Mouse (Mus musculus): ENCODE data around the gene Nkd1. TPM values are rescaled to one million over a fixed set of nuclear protein-coding genes. Genes with fewer than 3 reads are reported as not detected.

Nkd1 gene
- total RNA-seq, 2 experiments from 2014 or later = 0.82 to 1.7 TPM

DNA sequence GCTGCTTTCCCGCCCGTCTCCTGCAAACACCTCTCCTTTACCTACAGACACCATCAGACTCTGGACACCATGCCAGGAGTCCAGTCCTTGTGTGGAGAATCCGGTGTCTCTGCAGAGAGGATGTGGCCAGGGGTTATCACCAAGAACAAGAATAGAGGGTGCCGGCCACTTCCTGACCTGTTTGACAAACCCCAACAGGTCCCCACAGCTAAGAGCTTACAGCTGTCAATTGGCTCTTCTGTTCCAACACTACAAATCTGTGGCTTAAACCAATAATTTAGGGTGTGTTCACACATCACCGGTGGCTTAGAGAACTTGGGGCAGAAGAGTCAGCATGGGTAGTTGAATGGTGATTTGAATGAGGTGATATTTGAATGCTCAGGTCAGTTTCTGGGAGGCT lies 97.5 kb downstream of the Nkd1 start:
- TF ChIP-seq CTCF (IDR thresholded peaks at IDR 0.05) = no peak
- Histone ChIP-seq H3K27ac (no peak overlapping the region), H3K4me3 (no peak overlapping the region)
- no peak for DNase-seq
- intact Hi-C loops (cut with DNase I) = no loop called here

DNA sequence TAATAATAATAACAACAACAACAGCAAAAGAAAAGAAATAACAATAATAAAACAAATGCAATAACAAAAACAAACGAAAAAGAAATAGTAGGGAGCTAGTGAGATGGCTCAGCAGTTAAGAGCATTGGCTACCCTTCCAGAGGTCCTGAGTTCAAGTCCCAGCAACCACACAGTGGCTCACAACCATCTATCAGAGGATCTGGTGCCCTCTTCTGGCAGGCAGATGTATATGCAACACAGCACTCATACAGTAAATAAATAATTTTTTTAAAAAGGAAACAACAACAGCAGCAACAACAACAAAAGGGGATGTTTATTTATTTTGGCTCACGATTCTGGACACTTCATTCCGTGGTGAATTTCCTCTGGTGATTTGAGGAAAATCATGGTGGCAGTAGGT lies 98.4 kb downstream of the Nkd1 start:
- TF ChIP-seq CTCF (IDR thresholded peaks at IDR 0.05) = peak; percentile 56
- no peak overlapping the region for H3K4me3 ChIP-seq
- intact Hi-C loops (cut with DNase I) = no loop called here

DNA sequence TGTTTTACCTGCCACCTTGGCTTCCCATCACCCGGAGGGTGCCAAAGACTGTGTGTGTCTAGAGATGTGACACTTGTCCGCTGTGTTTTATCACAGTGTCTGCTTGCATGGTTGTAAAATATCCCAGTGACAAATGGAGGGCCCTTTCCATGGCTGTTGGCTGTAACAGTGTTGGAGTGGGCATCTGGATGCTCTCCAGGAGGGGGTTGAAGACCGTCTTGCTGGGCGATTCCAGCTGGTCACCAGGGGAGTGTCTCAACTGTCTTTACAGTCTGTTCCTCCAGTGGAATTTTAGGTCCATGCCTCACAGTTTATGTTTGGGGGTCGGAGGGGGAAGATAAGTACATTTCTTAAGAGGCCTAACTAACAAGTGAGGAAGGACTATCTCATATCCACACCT lies 99.8 kb downstream of the Nkd1 start:
- no peak for TF ChIP-seq CTCF (IDR thresholded peaks at IDR 0.05)
- intact Hi-C loops (cut with DNase I) = loop anchor here (2.0 to 5.0 kb wide), 3 partner anchors 54 to 354 kb away; partner anchors contain the start of gene Brd7
- H3K27ac ChIP-seq = no peak overlapping the region
- DNase-seq = no peak
- no peak overlapping the region for H3K4me3 ChIP-seq

More for the DNA sequence above, 98.4 kb downstream of the Nkd1 start:
- H3K27ac ChIP-seq = no peak overlapping the region
- DNase-seq = no peak

DNA sequence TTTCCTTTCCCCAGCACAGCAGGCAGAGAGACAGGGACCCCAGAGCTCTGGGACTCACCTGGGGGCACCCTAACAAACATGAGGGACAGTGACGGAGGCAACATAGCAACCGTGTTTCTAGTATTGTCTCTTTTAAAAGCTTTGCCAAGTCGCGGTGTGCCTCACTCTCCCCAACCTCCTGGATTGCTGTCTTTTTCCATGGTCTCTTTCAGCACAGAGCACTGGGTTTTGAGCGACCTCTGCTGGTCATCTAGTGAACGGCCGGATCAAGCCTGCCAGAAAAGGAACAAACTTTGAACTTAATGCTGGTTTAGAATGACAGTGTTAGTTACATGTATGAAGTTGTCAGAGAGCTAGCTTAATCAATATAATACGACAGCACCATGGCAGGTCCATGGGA lies 100.3 kb downstream of the Nkd1 start:
- intact Hi-C loops (cut with DNase I) = loop anchor here (2.0 to 5.0 kb wide), 3 partner anchors 54 to 355 kb away; partner anchors contain the start of gene Brd7
- DNase-seq = peak; percentile 77
- peak; percentile 97 for TF ChIP-seq CTCF (IDR thresholded peaks at IDR 0.05)
- Histone ChIP-seq H3K4me3 (no peak overlapping the region), H3K27ac (no peak overlapping the region)

DNA sequence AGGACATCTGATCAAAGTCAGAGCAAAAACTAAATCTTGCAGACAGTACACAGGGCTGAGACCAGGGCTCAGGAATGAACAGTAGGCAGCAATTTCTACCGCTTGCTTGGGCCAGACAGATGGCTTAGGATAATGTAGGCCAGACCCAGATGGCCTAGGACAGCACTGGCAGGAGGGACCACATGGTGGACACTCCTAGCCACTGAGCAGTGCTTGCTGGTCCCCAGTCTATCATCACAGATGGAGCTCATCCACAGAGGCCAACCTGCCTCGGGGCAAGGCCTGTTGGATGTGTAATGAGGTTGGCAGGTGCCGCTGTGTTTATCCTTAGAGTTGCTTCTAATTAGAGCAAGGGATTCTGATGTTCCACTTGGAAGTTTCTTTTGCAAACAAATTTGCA lies 102.2 kb downstream of the Nkd1 start:
- Histone ChIP-seq H3K4me3 (no peak overlapping the region), H3K27ac (no peak overlapping the region)
- no peak for TF ChIP-seq CTCF (IDR thresholded peaks at IDR 0.05)
- intact Hi-C loops (cut with DNase I) = loop anchor here (5.0 kb wide), 1 partner anchor 56 kb away; no protein-coding TSS in a partner anchor
- no peak for DNase-seq

DNA sequence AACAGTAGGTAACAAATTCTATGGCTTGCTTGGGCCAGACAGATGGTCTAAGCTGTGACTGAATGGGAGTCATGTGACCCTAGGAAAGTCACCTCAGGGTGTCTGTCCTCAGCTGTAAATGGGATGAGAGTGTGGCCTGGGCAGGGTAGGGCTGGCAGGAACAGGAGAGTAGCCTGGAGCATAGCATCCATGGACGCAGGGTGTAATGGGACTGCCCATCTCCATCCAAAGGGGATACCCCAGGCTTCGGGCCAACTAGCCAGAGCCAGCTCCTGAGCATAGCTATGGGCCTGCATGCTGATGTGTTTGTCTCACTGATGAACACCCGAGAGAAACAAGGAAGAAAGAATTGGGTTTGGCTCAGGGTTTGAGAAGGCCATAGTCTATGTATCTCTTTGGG lies 103.1 kb downstream of the Nkd1 start:
- no peak for TF ChIP-seq CTCF (IDR thresholded peaks at IDR 0.05)
- intact Hi-C loops (cut with DNase I) = loop anchor here (5.0 kb wide), 1 partner anchor 57 kb away; no protein-coding TSS in a partner anchor
- Histone ChIP-seq H3K27ac (no peak overlapping the region), H3K4me3 (no peak overlapping the region)
- no peak for DNase-seq

DNA sequence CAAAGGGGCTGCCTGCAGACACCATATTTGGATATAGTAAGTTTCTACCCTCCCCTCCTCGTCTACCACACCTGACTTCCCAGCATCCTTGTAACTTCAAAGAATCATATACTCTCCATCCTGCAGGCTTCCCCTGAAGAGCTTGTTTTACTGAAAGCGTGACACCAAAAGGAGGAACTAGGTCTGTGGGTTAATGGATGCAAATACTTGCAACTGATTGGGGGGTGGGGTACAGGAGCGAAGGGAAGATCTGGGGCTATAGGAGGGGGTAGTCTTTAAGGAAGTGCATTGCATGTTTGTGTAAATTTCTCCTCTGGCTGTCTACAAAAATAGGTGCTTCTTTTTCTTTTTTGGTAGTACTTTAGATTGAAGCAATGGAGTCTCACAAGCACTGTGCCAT lies 105.3 kb downstream of the Nkd1 start:
- no peak overlapping the region for H3K4me3 ChIP-seq
- intact Hi-C loops (cut with DNase I) = loop anchor here (2.0 kb wide), 1 partner anchor 70 kb away; the partner anchor contains the start of gene Cyld

DNA sequence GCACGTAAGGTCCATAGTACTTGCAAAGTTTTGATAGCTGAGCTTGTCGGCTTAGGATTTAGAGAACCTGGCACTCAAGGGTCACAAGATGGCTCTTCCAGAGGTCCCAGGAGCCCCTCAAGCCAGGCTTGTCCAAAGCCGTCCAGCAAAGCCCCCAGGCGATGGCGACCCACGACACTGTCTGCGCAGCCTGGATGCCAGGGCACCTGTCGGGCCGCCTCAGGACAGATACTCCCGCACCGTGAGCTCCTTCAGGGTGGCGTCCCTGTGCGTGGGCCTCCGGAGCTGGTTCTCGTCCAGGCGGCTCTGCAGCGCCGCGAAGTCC lies 105.7 kb downstream of the Nkd1 start:
- Histone ChIP-seq H3K4me3 (peak overlapping the region; percentile 82), H3K27ac (peak overlapping the region; percentile 77)
- TF ChIP-seq CTCF (IDR thresholded peaks at IDR 0.05) = no peak
- DNase-seq = no peak
- intact Hi-C loops (cut with DNase I) = loop anchor here (2.0 kb wide), 1 partner anchor 70 kb away; the partner anchor contains the start of gene Cyld

More for the DNA sequence above, 105.3 kb downstream of the Nkd1 start:
- DNase-seq = no peak
- TF ChIP-seq CTCF (IDR thresholded peaks at IDR 0.05) = no peak
- no peak overlapping the region for H3K27ac ChIP-seq

DNA sequence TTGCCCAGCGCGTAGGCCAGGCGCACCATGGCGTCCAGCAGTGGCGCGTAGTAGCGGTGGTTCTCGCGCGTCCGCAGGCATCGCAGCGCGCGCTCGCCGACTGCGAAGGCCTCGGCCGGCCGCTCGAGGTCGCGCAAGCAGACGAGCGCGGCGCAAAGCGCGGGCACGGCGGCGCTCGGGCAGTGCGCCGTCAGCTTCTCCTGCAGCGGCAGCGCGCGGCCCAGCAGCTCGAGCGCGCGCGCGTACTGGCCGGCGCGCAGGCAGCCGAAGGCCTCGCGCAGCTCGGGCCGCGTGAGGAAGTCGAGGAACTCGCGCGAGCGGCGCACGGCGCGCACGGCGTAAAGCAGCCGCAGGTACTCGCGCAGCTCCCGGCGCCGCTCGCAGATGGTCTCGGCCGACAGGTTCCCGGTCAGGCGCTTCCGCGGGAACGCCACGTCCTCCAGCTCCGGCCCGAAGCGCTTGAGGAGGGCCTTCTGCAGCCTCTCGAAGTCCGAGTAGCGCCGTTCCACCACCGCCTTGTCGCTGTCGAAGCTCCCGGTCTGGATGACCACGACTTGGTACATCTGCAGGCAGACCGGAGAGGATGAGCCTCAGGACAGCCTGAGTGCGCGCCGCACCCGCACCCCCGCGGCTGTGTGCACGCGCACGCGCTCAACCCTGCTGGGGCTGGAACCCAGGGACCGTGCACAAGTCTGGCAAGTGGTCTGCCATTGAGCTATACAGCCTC lies 106.3 kb downstream of the Nkd1 start:
- intact Hi-C loops (cut with DNase I) = loop anchor here (2.0 kb wide), 1 partner anchor 69 kb away; the partner anchor contains the start of gene Cyld
- Histone ChIP-seq H3K27ac (peak overlapping the region; percentile 87), H3K4me3 (peak overlapping the region; percentile 82)
- 0 out of 2 replicates have a peak, but pooled peaks have one; percentile 13 for TF ChIP-seq CTCF (IDR thresholded peaks at IDR 0.05)
- DNase-seq = peak; percentile 89

DNA sequence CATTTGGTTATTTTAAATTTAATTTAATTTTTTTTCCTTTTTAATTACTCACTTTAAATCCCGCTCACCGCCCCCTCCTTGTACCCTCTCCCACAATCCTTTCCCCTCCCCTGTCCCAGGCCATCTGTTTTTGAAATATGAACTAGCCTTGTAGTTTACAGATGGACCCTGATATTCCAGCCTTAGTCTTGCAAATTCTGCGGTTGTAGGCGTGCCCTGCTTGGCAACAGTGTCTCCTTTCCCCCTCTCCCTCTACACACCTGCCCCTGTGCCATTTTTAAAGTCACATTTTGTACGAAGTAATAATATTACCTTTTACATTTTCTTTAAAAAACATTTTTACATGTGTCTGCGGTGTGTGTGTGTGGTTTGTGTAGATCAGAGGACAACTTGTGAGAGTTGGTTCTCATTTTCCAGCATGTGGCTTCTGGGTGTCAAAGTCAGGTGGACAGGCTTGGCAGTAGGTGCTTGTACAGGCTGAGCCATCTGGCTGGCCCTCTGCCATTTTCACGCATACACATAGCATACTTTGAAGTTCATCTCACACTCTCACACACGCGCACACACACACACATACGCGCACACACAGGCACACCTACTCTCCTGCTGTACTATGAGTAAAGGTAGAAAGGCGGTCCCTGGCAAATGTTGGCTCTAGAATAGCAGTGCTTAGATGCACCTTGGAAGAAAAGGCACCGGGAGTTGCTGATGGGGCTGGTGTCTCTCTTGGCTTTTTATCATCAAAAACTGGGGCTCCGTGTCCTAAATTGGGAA lies 107.0 kb downstream of the Nkd1 start:
- intact Hi-C loops (cut with DNase I) = no loop called here
- H3K27ac ChIP-seq = peak overlapping the region; percentile 87
- no peak for DNase-seq
- peak overlapping the region; percentile 82 for H3K4me3 ChIP-seq
- TF ChIP-seq CTCF (IDR thresholded peaks at IDR 0.05) = no peak

DNA sequence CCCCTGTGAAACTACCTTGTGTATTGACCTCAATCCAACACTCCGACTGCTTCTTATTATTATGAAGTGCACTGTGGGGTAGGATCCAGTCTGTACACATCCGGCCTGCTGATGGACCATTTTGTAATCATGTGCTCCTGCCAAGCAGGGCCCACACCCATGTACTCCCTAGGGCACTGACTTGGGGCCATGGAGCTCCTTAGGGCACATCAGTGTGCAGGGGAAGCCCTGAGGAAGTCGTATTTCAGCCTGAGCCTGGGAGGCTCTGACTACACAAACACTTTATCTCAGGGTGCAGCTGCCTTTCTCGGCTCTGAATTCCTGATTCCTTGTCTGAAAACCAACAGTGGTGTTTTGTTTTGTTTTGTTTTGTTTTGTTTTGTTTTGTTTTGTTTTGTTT lies 109.1 kb downstream of the Nkd1 start:
- peak; percentile 47 for DNase-seq
- intact Hi-C loops (cut with DNase I) = no loop called here
- Histone ChIP-seq H3K4me3 (no peak overlapping the region), H3K27ac (peak overlapping the region; percentile 28; the same call in 1 of the 2 replicates)
- TF ChIP-seq CTCF (IDR thresholded peaks at IDR 0.05) = no peak

DNA sequence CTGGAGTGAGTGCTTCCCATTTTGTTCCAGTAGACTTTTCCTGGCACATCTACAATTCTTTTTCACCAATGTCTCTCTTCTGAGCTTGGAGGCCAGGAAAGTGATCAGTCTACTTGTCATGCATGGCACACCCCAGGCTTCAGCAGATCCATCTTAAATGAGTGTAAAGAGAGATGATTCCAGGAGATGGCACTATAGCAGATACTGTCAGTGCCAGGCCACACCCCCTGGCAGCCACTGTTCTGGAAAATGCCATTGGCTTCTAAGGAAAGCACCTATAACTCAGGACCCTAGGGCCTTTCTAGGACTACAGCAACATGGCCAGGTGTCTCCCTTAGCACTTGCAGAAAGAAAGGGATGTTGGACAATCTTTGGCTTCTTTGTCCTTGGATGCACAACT lies 109.9 kb downstream of the Nkd1 start:
- intact Hi-C loops (cut with DNase I) = no loop called here
- peak; percentile 31 for DNase-seq
- TF ChIP-seq CTCF (IDR thresholded peaks at IDR 0.05) = peak; percentile 38
- Histone ChIP-seq H3K4me3 (no peak overlapping the region), H3K27ac (no peak overlapping the region)

DNA sequence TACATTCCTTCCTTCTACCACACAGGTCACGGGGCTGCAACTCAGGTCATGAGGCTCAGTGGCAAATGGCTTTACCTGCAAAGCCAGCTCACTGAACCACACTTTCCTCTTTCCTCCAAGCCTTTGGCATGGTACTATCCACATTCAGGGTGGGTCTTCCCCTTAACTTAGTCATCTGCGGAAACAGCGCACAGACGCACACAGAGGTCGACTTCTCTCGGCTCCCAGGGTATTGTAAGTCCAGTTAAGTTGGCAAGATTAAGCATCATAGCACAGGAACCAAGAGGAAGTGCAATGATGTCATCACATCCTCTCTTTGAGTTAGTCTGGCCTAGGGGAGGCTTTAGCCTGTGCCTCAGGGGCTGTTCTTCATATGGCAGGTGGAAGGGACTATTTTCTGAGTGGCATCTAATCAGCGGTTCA lies 112.2 kb downstream of the Nkd1 start:
- intact Hi-C loops (cut with DNase I) = no loop called here
- DNase-seq = no peak
- H3K27ac ChIP-seq = peak overlapping the region; percentile 68
- TF ChIP-seq CTCF (IDR thresholded peaks at IDR 0.05) = no peak
- H3K4me3 ChIP-seq = 0 out of 2 replicates have a peak overlapping the region, but pooled peaks have one; percentile 17
